Mouse (Mus musculus) kidney, postnatal 14 days (tissue): ENCODE results near the gene Lrrc42.
A peak's percentile ranks its signal among the peaks of the same experiment; 100 is the strongest.

Experiments
- DNase-seq: peaks from one replicate; pipeline ENCODE4 v3.0.0; 2022; ENCODE audit warnings: mixed read lengths

Gene Lrrc42

GRCm38 (mm10) chr4:107247110-107247509, 6.2 kb downstream of the Lrrc42 start:
- no peak for DNase-seq

- DNase-seq: no peak
Measured at GRCm38 (mm10) chr4:107246040-107246439, 7.3 kb downstream of the Lrrc42 start.

GRCm38 (mm10) chr4:107245368-107245767, 8.0 kb downstream of the Lrrc42 start:
- peak; percentile 51 for DNase-seq

- no peak for DNase-seq
Measured at GRCm38 (mm10) chr4:107243365-107244333, 9.7 kb downstream of the Lrrc42 start.

- DNase-seq: no peak
Measured at GRCm38 (mm10) chr4:107240196-107240595, 13.1 kb downstream of the Lrrc42 start.

- DNase-seq: no peak
Measured at GRCm38 (mm10) chr4:107238253-107238652, 15.1 kb downstream of the Lrrc42 start.

- DNase-seq: no peak
Measured at GRCm38 (mm10) chr4:107232219-107232618, 21.1 kb downstream of the Lrrc42 start.

- DNase-seq: no peak
Measured at GRCm38 (mm10) chr4:107226313-107226712, 27.0 kb downstream of the Lrrc42 start.

- DNase-seq: peak; percentile 23
Measured at GRCm38 (mm10) chr4:107223225-107224204, 29.8 kb downstream of the Lrrc42 start.

- no peak for DNase-seq
Measured at GRCm38 (mm10) chr4:107221524-107221923, 31.8 kb downstream of the Lrrc42 start.

GRCm38 (mm10) chr4:107217574-107217973, 35.8 kb downstream of the Lrrc42 start:
- DNase-seq: no peak

- no peak for DNase-seq
Measured at GRCm38 (mm10) chr4:107213279-107214011, 39.9 kb downstream of the Lrrc42 start.

- DNase-seq: no peak
Measured at GRCm38 (mm10) chr4:107211936-107212335, 41.4 kb downstream of the Lrrc42 start.

- no peak for DNase-seq
Measured at GRCm38 (mm10) chr4:107211465-107211864, 41.9 kb downstream of the Lrrc42 start.

GRCm38 (mm10) chr4:107210483-107211097, 42.7 kb downstream of the Lrrc42 start:
- no peak for DNase-seq

- DNase-seq: no peak
Measured at GRCm38 (mm10) chr4:107208880-107209279, 44.5 kb downstream of the Lrrc42 start, which contains the start of gene Ldlrad1. Gene Ldlrad1, plus strand, starts transcription at chr4:107209180.

GRCm38 (mm10) chr4:107207016-107207415, 46.3 kb downstream of the Lrrc42 start:
- no peak for DNase-seq

GRCm38 (mm10) chr4:107203001-107203400, 50.3 kb downstream of the Lrrc42 start:
- no peak for DNase-seq

- no peak for DNase-seq
Measured at GRCm38 (mm10) chr4:107201779-107202178, 51.6 kb downstream of the Lrrc42 start.

GRCm38 (mm10) chr4:107198072-107198471, 55.3 kb downstream of the Lrrc42 start:
- DNase-seq: no peak

GRCm38 (mm10) chr4:107196454-107196853, 56.9 kb downstream of the Lrrc42 start:
- no peak for DNase-seq

GRCm38 (mm10) chr4:107193841-107194240, 59.5 kb downstream of the Lrrc42 start:
- no peak for DNase-seq
